Mouse (Mus musculus) CH12.LX (cell line): ENCODE data around the gene Rnf208. TPM values are rescaled to one million over a fixed set of nuclear protein-coding genes. Genes with fewer than 3 reads are reported as not detected.

ENCODE experiments used
- DNase-seq: peaks from one replicate; pipeline ENCODE4 v3.0.0-alpha.2; 2013; ENCODE audit errors: extremely low read depth
- H3K27ac ChIP-seq: 2 replicates; pipeline ENCODE4 v1.5.1; 2012; ENCODE audit warnings: low read depth, mild to moderate bottlenecking, control low read depth, moderate library complexity; ENCODE audit not compliant: insufficient read depth
- H3K27me3 ChIP-seq: replicated peaks from 2 replicates; pipeline ENCODE3; 2012; ENCODE audit warnings: inconsistent platforms
- H3K36me3 ChIP-seq, 2 experiments: replicated peaks in 1 of 2; 2 replicates each; pipeline versions ENCODE3 to v1.6.1; 2012; ENCODE audit warnings: inconsistent platforms in 1 of 2, low read length in 1 of 2, mild to moderate bottlenecking in 1 of 2, mixed read lengths in 1 of 2, moderate library complexity in 1 of 2; ENCODE audit not compliant: control insufficient read depth in 1 of 2, insufficient read depth in 1 of 2
- H3K4me1 ChIP-seq, 2 experiments: 2 replicates each; pipeline ENCODE4 v1.6.1; 2012; ENCODE audit warnings: inconsistent platforms in 1 of 2, moderate library complexity in 1 of 2; ENCODE audit not compliant: insufficient read depth in 2 of 2, control insufficient read depth in 1 of 2
- H3K4me2 ChIP-seq: 2 replicates; pipeline ENCODE4 v1.6.1; 2012; ENCODE audit warnings: low read depth, mild to moderate bottlenecking, control low read depth; ENCODE audit not compliant: poor library complexity, insufficient read depth, severe bottlenecking
- H3K4me3 ChIP-seq, 3 experiments: fragments of 150-350 bp in 1 of 3; sonication (generic) in 1 of 3; replicated peaks in 1 of 3; 2 replicates each; pipeline versions ENCODE3 to v1.5.1; 2011 to 2012; ENCODE audit warnings: low read depth in 2 of 3, low read length in 2 of 3, mild to moderate bottlenecking in 2 of 3, moderate library complexity in 2 of 3, control low read depth in 1 of 3, improper control_type of control experiment in 1 of 3, inconsistent platforms in 1 of 3, mixed read lengths in 1 of 3; ENCODE audit not compliant: poor library complexity in 1 of 3
- H3K79me2 ChIP-seq: replicated peaks from 2 replicates; pipeline ENCODE4 v1.6.1; 2012; ENCODE audit warnings: mild to moderate bottlenecking, moderate library complexity; ENCODE audit not compliant: control insufficient read depth, poor library complexity, insufficient read depth, severe bottlenecking; ENCODE audit errors: extremely low read depth
- H3K9ac ChIP-seq: 2 replicates; pipeline ENCODE4 v1.6.1; 2012; ENCODE audit warnings: low read depth, mild to moderate bottlenecking, control low read depth, moderate library complexity; ENCODE audit not compliant: insufficient read depth
- H3K9me3 ChIP-seq: replicated peaks from 2 replicates; pipeline ENCODE3; 2012; ENCODE audit warnings: low read length, inconsistent platforms, mixed read lengths
- CHD2 ChIP-seq: IDR thresholded peaks from 2 replicates; pipeline ENCODE4 v1.6.1; 2011; ENCODE audit warnings: low read length, improper control_type of control experiment
- EP300 ChIP-seq: IDR thresholded peaks from 2 replicates; pipeline ENCODE4 v1.6.1; 2011; ENCODE audit warnings: low read length, improper control_type of control experiment
- GABPA ChIP-seq: IDR thresholded peaks from 2 replicates; pipeline ENCODE4 v1.6.1; 2012; ENCODE audit warnings: low read depth, low read length, improper control_type of control experiment, inconsistent platforms; ENCODE audit not compliant: insufficient replicate concordance
- IRF4 ChIP-seq: IDR thresholded peaks from 2 replicates; pipeline ENCODE4 v1.6.1; 2014; ENCODE audit warnings: low read depth, mild to moderate bottlenecking, inconsistent platforms, low read length, improper control_type of control experiment
- JUND ChIP-seq: conservative IDR thresholded peaks from 2 replicates; pipeline ENCODE4 v1.6.1; 2011; ENCODE audit warnings: low read depth, low read length, improper control_type of control experiment
- KAT2A ChIP-seq: IDR thresholded peaks from 2 replicates; pipeline ENCODE4 v1.6.1; 2012; ENCODE audit warnings: low read length, improper control_type of control experiment, inconsistent platforms; ENCODE audit not compliant: insufficient replicate concordance
- MAFK ChIP-seq: IDR thresholded peaks from 2 replicates; pipeline ENCODE4 v1.6.1; 2011; ENCODE audit warnings: low read length, improper control_type of control experiment; ENCODE audit not compliant: insufficient replicate concordance
- MAX ChIP-seq: IDR thresholded peaks from 2 replicates; pipeline ENCODE4 v1.6.1; 2011; ENCODE audit warnings: low read length, improper control_type of control experiment
- MXI1 ChIP-seq: IDR thresholded peaks from 2 replicates; pipeline ENCODE4 v1.6.1; 2011; ENCODE audit warnings: mild to moderate bottlenecking, low read depth, low read length, improper control_type of control experiment
- NELFE ChIP-seq: IDR thresholded peaks from 2 replicates; pipeline ENCODE4 v1.6.1; 2011; ENCODE audit warnings: low read depth, low read length, improper control_type of control experiment
- NRF1 ChIP-seq: IDR thresholded peaks from 2 replicates; pipeline ENCODE4 v1.6.1; 2014; ENCODE audit warnings: low read depth, mild to moderate bottlenecking, inconsistent platforms, low read length, improper control_type of control experiment, moderate library complexity
- PAX5 ChIP-seq: IDR thresholded peaks from 2 replicates; pipeline ENCODE4 v1.6.1; 2012; ENCODE audit warnings: low read length, inconsistent platforms, mixed read lengths
- POLR2A ChIP-seq: IDR thresholded peaks from 2 replicates; pipeline ENCODE4 v1.6.1; 2011; ENCODE audit warnings: low read depth, mild to moderate bottlenecking, improper control_type of control experiment, low read length
- POLR2AphosphoS2 ChIP-seq: IDR thresholded peaks from 2 replicates; pipeline ENCODE4 v1.6.1; 2011; ENCODE audit warnings: low read depth, low read length, improper control_type of control experiment
- RAD21 ChIP-seq: IDR thresholded peaks from 2 replicates; pipeline ENCODE4 v1.6.1; 2011; ENCODE audit warnings: low read depth, mild to moderate bottlenecking, low read length, improper control_type of control experiment, moderate library complexity
- RCOR1 ChIP-seq: conservative IDR thresholded peaks from 2 replicates; pipeline ENCODE4 v1.6.1; 2012; ENCODE audit warnings: low read depth, mild to moderate bottlenecking, inconsistent platforms, low read length, improper control_type of control experiment
- UBTF ChIP-seq: IDR thresholded peaks from 2 replicates; pipeline ENCODE4 v1.6.1; 2012; ENCODE audit warnings: low read depth, mild to moderate bottlenecking, inconsistent platforms, low read length, improper control_type of control experiment, moderate library complexity
- ZC3H11A ChIP-seq: IDR thresholded peaks from 2 replicates; pipeline ENCODE4 v1.6.1; 2012; ENCODE audit warnings: low read depth, mild to moderate bottlenecking, inconsistent platforms, low read length, improper control_type of control experiment
- ZKSCAN1 ChIP-seq: IDR thresholded peaks from 2 replicates; pipeline ENCODE4 v1.6.1; 2012; ENCODE audit warnings: low read depth, inconsistent platforms, low read length, improper control_type of control experiment, borderline replicate concordance
- ZMIZ1 ChIP-seq: IDR thresholded peaks from 2 replicates; pipeline ENCODE4 v1.6.1; 2012; ENCODE audit warnings: low read depth, mild to moderate bottlenecking, inconsistent platforms, low read length, improper control_type of control experiment
- dilution Hi-C: fragments of 300-500 bp; cut with MboI; formaldehyde crosslinking; loops from 2 replicates; pipeline ENCODE4 v1.14.3; 2020; ENCODE audit warnings: low sequenced_read_pairs; ENCODE audit not compliant: extremely low pct_unique_long_range_greater_than_20kb, extremely low pct_ligation_motif_present
- in situ Hi-C: fragments of 300-500 bp; cut with MboI; formaldehyde crosslinking; loops from 3 replicates; pipeline ENCODE4 v1.14.3; 2019; ENCODE audit warnings: low sequenced_read_pairs, low pct_ligation_motif_present, low pct_unique_long_range_greater_than_20kb, mixed read lengths
- polyA plus RNA-seq: library from polyadenylated mRNA; unstranded; fragments of >175 nt; gene quantifications from 2 replicates; pipeline ENCODE4 v1.2.1, GENCODE M21; 2012; ENCODE audit warnings: low read depth; ENCODE audit not compliant: insufficient read length
- total RNA-seq, 2 experiments: library from RNA; depleted of rRNA; stranded (reverse); fragments of 300-350 nt in 1 of 2; fragments of >200 nt in 1 of 2; gene quantifications; 2 replicates each; pipeline ENCODE4 v1.2.3; 2012 to 2014

Gene Rnf208
- total and polyA plus RNA-seq, 3 experiments = 0.34 to 1.7 (median 1.4) TPM

GRCm38 (mm10) chr2:25217666-25218065 lies 24.4 kb upstream of the Rnf208 start:
- peaks cover 4% of the 10 kb centered on the region for H3K27me3 ChIP-seq
- H3K27ac ChIP-seq = no peak overlapping the region
- H3K4me1 ChIP-seq = peaks cover 7 to 13% of the 10 kb centered on the region in 2 experiments; a peak in 3 of 4 replicates
- H3K9ac ChIP-seq = no peak overlapping the region
- TF ChIP-seq ZKSCAN1 (no peak), GABPA (no peak), EP300 (no peak), CHD2 (no peak), UBTF (no peak), MAFK (no peak), JUND (no peak), POLR2A (no peak), NRF1 (no peak), PAX5 (no peak), ZC3H11A (no peak)
- no peak overlapping the region for H3K4me2 ChIP-seq
- no peaks in the 10 kb centered on the region for H3K79me2 ChIP-seq
- H3K9me3 ChIP-seq = no peaks in the 10 kb centered on the region
- dilution Hi-C loops (no loop called here), in situ Hi-C loops (no loop called here)
- no peak for DNase-seq
- peaks cover 14% of the 10 kb centered on the region in 2 experiments for H3K36me3 ChIP-seq
- H3K4me3 ChIP-seq = no peak overlapping the region

GRCm38 (mm10) chr2:25218445-25218844 lies 23.6 kb upstream of the Rnf208 start, which contains the start of gene Fam166a:
Fam166a (plus strand) TSS chr2:25218745.
- TF ChIP-seq RAD21 = no peak
- no peak for TF ChIP-seq IRF4
- no peak for TF ChIP-seq CHD2
- TF ChIP-seq MXI1 = no peak
- TF ChIP-seq NELFE = no peak
- TF ChIP-seq, all 38 proteins: peak for 0

GRCm38 (mm10) chr2:25221331-25221772 lies 20.7 kb upstream of the Rnf208 start:
- Histone ChIP-seq H3K27ac (no peak overlapping the region), H3K4me3 (no peak overlapping the region), H3K4me2 (no peak overlapping the region), H3K36me3 (peaks cover 22 to 26% of the 10 kb centered on the region in 2 experiments), H3K9me3 (no peaks in the 10 kb centered on the region), H3K4me1 (peaks cover 9 to 18% of the 10 kb centered on the region in 2 experiments; a peak in 3 of 4 replicates), H3K9ac (no peak overlapping the region), H3K79me2 (peaks cover 9% of the 10 kb centered on the region), H3K27me3 (no peaks in the 10 kb centered on the region)
- dilution Hi-C loops = no loop called here
- no peak for DNase-seq
- TF ChIP-seq MAX = no peak
- peak; percentile 65; the same call in 1 of the 2 replicates for TF ChIP-seq CHD2
- peak; percentile 97 for TF ChIP-seq POLR2AphosphoS2
- no peak for TF ChIP-seq RCOR1
- peak; percentile 68 for TF ChIP-seq ZMIZ1
- TF ChIP-seq POLR2A = peak; percentile 47; the same call in 1 of the 2 replicates
- TF ChIP-seq MXI1 = no peak
- no peak for TF ChIP-seq KAT2A
- in situ Hi-C loops = no loop called here

More at GRCm38 (mm10) chr2:25218445-25218844, 23.6 kb upstream of the Rnf208 start, which contains the start of gene Fam166a:
- peaks cover 5% of the 10 kb centered on the region for H3K79me2 ChIP-seq
- no peak within 1 kb of the TSS for H3K4me2 ChIP-seq
- peaks cover 17 to 21% of the 10 kb centered on the region in 2 experiments for H3K36me3 ChIP-seq
- no peak for DNase-seq
- dilution Hi-C loops = no loop called here
- in situ Hi-C loops = no loop called here
- peaks cover 4% of the 10 kb centered on the region for H3K27me3 ChIP-seq
- peaks cover 11 to 13% of the 10 kb centered on the region in 2 experiments; a peak in 3 of 4 replicates for H3K4me1 ChIP-seq
- no peak within 1 kb of the TSS for H3K27ac ChIP-seq
- no peaks in the 10 kb centered on the region for H3K9me3 ChIP-seq
- H3K9ac ChIP-seq = no peak within 1 kb of the TSS
- no peak within 1 kb of the TSS for H3K4me3 ChIP-seq
